Mouse (Mus musculus): ENCODE data around the gene Fbxl4.
"Not testable (repeated sequence)": the region's sequence is repeated elsewhere in the genome, so short reads cannot be mapped to it uniquely, and the experiment has no call there.

Fbxl4 gene

DNA sequence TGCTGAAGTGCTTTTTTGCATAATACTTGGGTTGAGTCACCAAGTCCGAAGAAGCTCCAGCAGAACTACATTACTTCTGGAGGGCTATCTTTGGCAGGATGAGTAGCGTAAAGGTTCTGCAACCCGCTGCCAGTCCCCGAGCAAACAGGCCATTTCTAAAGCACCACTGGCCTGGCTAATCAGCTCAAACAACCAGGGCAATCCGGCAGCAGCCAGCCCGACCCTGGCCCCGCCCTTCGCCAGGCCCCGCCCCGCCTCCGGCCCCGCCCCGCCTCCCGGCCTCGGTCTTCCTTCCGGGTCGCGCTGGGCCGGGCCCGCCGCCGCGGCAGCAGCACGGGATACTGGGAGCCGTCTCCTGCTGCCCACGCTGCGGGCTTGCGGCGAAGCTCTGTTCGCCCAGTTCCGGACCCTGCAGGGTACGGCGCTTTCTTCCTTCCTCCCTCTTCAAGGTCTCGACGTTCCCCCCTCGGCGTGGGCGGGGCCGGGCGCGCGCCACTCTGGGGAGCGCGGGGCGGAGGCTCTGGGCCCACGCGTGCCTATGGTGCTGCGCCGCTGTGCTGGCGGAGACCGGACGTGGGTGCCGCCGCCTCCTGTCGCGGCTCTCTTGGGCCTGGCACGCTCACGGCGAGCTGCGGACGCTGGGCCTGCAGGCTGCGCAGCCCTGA lies at the start of gene Fbxl4:
TSS of gene Fbxl4 (plus strand) at position 278 of the 665 bp plus-strand sequence.
- peak; percentile 78 for DNase-seq

GRCm38 (mm10) chr4:22314564-22314963 lies 42.8 kb upstream of the Fbxl4 start:
- no peak for DNase-seq

- no peak for DNase-seq
Measured at GRCm38 (mm10) chr4:22342816-22343573, 14.3 kb upstream of the Fbxl4 start.

- not testable (repeated sequence) for DNase-seq
Measured at GRCm38 (mm10) chr4:22349086-22349485, 8.3 kb upstream of the Fbxl4 start.

DNA sequence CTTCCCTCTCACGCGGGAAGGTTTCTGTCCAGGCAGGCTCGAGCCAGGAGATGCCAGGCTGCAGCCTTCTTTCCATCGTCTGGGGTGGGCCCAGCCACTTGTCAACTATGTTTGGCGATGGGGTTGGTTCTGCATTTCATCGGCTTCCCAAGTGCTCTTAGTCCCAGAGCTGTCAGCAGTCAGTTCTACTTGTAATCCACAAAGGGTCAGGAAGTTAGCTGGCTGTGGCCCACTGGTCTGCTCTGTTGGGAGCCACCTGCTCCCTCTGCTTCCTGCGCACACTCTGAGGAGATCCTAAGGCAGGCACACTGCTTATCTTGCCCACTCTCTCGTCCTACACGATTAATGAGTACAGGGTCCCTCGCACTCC lies 573 bp downstream of the Fbxl4 start:
- no peak for DNase-seq

DNA sequence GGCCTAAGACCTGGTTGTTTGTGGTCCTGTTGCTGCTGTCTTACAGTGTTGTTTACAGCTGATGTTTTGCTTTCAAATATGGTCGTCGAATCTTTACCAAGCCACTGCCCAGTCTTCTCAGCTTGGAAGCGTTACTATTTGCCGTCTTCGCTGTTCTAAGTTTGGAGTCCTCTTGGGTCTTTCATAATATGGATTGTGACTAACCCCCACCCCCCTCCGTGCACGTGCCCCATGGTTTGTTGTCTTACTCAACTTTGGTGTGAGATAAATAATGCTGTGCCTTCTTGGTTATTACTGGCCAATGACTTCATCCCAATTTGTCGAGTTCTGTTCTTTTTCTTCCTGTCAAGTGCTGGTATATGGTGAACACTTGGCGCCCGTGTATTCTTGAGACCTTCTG lies 1.1 kb downstream of the Fbxl4 start:
- DNase-seq = no peak

DNA sequence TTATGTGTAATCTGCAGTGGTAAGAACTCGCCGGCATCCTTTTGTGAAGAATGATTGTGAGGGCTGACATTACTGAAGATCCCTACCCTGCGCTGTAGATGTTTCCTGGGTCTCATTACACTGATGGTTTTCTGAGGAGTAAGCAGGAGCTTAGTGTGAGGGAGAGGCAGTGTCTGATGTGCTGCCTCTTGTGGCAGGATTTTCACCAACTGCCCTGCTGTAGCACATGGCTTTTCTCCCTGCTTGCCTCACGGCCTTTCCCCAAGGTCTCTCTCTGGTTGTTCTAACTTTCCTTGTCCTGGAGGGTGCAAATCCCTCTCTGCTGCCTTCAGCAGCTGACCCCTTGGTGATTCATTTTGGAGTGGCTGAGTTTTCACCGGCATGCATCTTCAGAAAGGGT lies 10.0 kb downstream of the Fbxl4 start:
- DNase-seq = no peak

GRCm38 (mm10) chr4:22378516-22378915 lies 21.2 kb downstream of the Fbxl4 start:
- DNase-seq = no peak

GRCm38 (mm10) chr4:22380646-22381045 lies 23.3 kb downstream of the Fbxl4 start:
- DNase-seq = no peak

- DNase-seq = no peak
Measured at GRCm38 (mm10) chr4:22383528-22384265, 26.4 kb downstream of the Fbxl4 start.

GRCm38 (mm10) chr4:22390045-22390444 lies 32.7 kb downstream of the Fbxl4 start:
- no peak for DNase-seq

- no peak for DNase-seq
Measured at GRCm38 (mm10) chr4:22392777-22393473, 35.6 kb downstream of the Fbxl4 start.

GRCm38 (mm10) chr4:22395404-22395803 lies 38.1 kb downstream of the Fbxl4 start:
- no peak for DNase-seq

DNA sequence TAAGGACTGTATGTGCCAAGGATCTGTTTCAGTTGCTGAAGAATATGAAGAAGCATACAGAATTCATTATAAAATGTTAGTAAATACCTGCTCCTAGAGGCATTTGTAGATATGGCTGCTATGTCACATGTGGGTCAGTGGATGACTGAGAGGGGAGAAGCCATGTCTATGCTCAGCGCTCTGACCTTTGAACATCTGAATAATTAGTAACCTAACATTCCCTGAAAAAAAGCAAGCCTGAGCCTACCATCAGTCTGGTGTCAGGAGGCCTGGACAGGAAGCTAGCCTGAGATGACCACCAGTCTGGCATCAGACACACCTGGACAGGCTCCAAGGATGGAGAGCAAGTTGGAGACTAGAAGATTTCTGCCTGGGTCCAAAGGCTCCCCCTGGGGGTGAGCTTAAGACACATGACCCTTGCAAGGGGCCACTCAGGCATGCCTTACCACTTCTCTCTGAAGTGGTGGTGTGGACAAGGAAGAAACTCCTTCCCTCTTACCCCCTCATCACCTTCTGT lies 39.2 kb downstream of the Fbxl4 start:
- DNase-seq = no peak

GRCm38 (mm10) chr4:22397003-22397402 lies 39.7 kb downstream of the Fbxl4 start:
- DNase-seq = no peak

GRCm38 (mm10) chr4:22402032-22402431 lies 44.7 kb downstream of the Fbxl4 start:
- DNase-seq = no peak

- DNase-seq = no peak
Measured at GRCm38 (mm10) chr4:22402930-22403329, 45.6 kb downstream of the Fbxl4 start.

- DNase-seq = no peak
Measured at GRCm38 (mm10) chr4:22420627-22421026, 63.3 kb downstream of the Fbxl4 start.

DNA sequence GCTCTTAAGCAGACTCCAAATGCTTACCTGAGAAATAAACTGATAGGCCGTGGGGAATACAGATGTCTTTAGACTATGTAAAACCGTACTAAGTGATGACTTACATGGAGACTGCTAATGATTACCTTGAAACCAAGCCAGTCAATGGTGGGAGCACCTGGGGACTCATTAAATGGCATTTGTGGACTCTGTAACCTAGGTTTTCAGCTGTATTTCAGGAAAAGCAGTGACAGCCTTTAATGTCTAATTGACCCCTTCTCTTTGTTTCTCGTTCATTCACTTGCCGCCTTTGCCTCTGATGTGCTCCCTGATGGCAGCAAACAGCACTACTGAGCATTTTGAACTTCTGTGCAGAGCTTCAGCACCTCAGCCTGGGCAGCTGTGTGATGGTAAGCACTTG lies 65.1 kb downstream of the Fbxl4 start:
- DNase-seq = no peak

DNA sequence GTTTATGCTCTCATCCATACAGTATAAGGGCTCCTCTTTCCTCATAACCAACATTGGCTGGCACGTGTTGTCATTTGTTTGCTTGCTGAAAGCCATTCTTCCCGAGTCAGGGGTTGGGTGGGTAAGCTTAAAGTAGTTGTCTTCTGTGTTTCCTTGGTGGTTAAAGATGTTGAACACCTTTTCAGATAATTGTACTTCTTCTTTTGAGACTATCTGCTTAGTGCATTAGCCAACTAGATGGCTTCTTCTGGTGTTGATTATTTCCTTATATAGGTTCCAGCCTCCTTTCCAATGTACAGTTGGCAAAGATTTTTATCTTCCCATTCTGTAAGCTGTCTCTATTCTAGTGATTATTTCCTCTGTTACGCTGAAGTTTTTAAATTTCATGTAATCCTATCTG lies 70.8 kb downstream of the Fbxl4 start:
- no peak for DNase-seq

DNA sequence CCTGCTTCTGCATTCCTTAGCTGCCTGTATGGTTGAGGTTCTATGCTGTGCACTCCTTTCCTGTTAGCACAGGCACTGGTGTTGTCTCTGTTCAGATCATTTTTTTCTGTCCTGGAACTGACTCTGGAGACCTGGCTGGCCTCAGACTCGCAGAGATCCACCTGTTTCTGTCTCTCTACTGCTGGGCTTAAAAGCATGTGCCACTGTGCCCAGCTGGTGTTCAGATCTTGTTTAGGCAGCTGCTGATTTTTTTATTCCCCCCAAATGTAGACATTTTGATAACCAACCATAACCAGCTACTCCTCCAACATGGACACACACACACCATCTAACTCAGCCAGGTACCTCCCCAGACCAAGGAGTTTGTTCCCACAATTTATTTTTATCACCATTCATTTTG lies 112.2 kb downstream of the Fbxl4 start:
- DNase-seq = no peak

DNA sequence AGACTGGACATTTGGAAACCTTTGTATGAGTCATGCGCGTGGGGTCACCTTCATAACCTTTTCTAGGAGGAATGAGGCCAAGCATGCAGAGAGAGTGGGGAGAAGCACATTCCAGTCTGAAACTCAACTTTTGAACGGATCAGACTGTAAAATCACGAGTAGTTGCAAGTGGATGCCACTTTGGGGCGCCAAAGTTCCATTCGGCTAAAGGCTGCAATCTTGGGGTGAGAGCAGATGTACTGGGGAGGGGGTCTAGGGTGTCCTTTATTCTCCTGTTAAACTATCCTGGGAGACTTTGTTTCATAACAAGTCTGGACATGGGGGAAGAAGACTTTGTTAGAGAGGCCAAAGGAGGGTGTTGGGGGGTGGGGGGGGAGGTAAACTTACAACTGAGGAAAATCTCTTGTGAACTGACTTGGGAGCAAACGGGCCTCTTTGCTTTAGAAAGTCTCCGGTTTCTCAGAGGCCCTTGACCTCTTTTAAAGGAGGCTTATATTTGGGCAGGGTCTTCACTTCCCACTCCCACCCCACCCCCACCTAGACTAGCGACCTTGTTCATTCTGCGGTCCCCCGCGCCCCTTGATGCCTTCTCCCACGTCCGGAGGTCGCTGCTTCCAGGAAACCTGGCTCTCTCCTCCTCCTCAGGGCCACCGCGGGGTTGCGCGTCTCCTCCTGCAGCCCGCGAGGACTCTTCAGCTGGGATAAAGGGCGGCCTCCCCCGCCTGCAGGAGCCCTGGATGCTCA lies 119.8 kb downstream of the Fbxl4 start:
- peak; percentile 74 for DNase-seq

Measured in right cerebral cortex, postnatal 4 days (tissue).